Mouse (Mus musculus) cortical plate, adult 2 months (tissue): ENCODE data around the gene Ppp1r1b.

Source experiments
- CTCF ChIP-seq: fragments of 200-500 bp; IDR thresholded peaks from 2 replicates; pipeline ENCODE4 v1.5.1; 2011; ENCODE audit warnings: mild to moderate bottlenecking, control low read depth, low read length; ENCODE audit not compliant: insufficient read depth; ENCODE audit errors: extremely low read depth
- POLR2A ChIP-seq: fragments of 200-500 bp; IDR thresholded peaks from 2 replicates; pipeline ENCODE4 v1.6.1; 2011; ENCODE audit warnings: mild to moderate bottlenecking, low read length, control low read depth; ENCODE audit not compliant: insufficient read depth; ENCODE audit errors: extremely low read depth

GRCm38 (mm10) chr11:98341174-98341573, 7.0 kb upstream of the Ppp1r1b start:
- TF ChIP-seq CTCF (no peak), POLR2A (no peak)
